Mouse (Mus musculus): ENCODE data around the gene Apol7a. TPM values are rescaled to one million over a fixed set of nuclear protein-coding genes. Genes with fewer than 3 reads are reported as not detected.
A peak's percentile ranks its signal among the peaks of the same experiment; 100 is the strongest.

Apol7a gene
- total RNA-seq, 4 experiments from 2014 or later = 0.09 to 0.19 TPM; not detected in 2

DNA sequence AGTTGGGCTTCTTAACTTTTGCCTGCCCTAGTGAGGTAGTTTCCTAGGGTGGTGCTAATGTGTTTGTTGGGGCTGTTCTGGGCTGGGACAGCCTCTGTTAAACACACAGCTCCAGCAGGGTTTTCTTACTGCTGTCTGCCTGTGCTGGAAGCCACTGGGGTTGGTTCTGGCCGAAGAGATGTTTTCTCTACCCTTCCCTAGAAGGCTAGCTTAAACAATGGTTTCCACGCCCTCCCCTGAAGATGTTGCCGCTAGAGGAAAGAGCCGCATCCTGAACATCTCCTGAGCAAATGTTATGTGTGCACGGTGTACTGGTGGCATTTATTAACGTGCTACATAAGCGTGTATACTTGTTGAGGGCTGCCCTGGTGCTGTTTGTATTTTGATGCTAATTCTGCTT, 50.8 kb downstream of the Apol7a start:
- no peak for DNase-seq (ENCODE audit: low spot score)

DNA sequence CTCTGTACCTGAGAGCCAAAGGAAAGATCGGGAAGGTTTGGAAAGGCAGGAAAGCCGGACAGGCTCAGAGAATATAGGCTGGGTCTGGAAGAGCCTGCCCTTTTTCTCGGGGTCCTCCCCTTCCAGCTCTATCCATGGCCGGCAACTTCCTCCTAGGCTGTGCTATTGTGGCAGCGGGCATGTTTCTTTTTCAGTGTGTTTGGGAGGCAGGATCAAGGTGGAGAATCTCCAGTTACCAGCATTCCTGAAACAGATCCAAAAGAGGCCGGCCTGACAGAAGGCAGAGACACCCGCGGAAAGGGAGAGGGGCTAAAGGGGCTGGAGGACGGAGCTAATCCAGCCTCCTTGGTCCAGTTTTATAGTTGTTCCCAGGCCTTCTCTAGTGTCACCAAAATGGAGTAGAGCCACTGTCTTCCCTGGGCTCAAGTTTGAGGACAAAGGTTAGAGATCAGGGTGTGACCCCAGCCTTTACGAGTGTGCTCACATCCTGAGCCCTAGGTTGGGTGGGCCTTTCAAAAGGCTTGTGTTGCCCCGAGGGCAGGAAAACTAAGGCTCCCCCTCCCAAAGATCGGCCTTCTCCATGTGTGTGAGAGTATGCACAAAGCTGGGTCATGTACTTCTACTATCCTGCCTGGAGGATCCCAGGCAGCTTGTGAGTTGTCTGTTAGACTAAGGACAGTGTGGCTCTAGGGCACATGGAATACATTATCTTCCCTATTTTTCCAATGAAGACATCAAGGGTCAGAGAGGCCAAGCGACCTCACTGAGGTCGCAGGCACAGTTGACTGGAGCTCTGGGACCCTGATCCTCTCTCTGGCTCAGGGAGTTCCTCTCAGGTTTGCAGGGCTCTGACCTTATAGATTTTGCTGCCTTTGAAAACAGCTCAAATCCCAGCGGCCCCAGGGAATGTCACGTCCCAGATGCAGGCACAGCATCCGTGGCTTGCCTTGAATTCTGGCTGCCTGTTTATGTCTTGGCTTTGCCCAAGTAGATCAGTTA, 54.5 kb downstream of the Apol7a start:
- no peak for DNase-seq (ENCODE audit: low spot score)

DNA sequence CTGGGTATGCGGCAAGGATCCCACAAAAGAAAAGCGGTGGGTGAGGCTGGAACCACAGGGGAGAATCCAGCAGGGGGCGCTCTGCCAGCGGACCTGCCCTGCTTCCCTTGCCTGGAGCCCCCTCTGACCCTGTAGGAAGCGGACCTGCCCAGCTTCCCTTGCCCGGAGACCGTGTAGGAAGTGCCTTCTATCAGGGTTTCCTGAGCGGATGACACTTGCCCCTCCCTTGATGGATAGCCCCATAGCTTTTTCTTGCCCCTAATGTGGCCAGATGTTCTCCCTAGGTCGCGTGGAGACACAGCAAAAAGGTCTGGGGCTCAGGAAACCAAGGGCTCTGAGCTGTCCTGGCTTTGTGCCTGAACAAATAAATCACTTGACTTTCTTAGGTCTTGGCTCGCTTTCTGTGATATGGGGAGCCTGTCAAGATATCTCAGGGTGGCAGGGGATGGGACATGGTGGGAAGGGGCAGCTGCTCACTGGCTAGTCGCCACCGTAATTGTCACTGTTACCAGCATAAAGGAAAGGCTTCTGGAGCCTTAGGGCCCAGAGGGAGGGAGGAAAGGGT, 55.3 kb downstream of the Apol7a start:
- DNase-seq (ENCODE audit: low spot score) = peak; percentile 80

DNA sequence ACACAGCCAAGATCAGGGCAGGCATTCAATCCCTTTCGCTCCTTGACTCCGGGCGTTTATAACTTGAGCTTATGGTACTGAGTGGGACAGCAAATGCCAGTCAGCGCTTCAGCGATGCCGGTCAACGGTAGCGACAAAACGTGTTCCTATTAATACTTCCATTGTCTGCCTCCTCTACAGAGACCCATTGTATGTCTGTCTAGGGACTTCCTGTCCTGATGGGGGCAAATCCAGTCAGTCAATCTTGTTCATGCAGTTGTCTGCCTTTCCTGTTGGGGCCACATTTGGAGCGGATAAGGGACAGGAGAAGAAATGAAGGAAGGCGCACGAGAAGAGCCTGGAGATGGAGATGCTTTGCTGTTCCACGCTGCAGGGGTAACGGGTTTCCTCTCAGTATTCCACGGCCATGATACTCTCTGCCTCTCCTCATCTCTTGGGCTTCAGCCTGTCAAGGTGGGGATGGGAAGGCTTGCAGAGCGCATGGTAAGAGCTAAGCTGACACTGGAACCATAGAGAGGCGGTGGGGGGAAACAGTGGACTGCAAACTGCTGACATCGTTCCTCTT, 55.9 kb downstream of the Apol7a start:
- DNase-seq (ENCODE audit: low spot score) = peak; percentile 26

DNA sequence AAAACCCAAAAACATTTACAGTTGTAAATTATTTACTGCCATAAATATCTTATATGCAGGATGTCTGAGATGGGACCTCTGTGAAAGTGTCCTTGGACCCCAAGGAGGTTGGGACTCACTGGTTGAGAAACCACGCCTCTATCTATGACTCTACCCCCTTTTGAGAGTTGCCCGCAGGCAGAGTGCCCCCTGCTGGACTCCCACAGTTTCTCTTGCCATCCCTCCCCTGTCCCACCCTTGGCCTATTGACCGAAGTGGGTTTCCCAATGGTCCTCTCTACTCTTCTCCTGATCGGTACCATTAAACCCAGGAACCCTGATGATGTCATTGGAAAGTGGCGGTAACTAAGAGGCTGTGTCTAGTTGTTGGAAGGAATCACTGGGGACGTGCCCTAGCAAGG, 56.9 kb downstream of the Apol7a start:
- no peak for DNase-seq (ENCODE audit: low spot score)

DNA sequence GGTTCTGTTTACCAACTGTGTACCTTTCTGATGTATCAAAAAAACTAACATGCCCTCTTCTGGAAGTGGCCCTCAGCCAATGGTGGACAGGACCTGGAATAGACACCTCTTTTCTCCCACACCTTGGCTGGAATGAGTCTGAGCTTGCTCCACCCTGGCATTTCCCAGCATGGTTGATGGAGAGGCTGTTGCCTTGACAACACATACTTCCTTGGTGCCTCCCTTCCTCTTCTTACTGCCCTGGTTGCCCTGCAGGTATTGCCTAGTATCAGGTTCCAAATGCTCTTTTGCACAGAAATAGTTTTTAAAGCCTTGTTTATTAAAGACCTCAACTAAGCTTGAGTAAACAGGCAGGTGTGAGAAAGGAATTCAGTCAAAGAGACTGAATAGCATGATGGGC, 58.3 kb downstream of the Apol7a start:
- DNase-seq (ENCODE audit: low spot score) = no peak

DNA sequence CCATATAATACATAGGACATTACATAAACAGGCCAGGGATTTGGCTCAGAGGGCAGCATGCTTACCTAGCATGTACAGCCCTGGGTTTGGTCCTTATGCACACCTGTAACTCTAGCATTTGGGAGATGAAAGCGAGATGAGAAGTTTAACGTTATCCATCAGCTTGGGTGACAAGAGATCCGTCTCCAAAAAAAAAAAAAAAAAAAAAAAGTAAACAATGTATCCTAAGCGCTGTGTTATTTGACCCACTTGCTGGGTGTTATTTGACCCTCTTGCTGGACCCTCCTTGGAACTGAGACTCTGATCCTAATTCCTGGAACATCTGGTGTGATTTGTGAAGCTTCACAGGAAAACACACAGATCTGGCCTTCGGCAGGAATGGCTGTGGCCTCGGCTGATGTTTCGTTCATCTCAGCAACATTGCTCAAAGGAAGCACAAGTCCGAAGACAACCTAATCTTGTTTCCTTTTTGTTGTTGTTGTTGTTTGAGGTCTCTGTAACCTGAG, 59.9 kb downstream of the Apol7a start:
- no peak for DNase-seq (ENCODE audit: low spot score)

DNA sequence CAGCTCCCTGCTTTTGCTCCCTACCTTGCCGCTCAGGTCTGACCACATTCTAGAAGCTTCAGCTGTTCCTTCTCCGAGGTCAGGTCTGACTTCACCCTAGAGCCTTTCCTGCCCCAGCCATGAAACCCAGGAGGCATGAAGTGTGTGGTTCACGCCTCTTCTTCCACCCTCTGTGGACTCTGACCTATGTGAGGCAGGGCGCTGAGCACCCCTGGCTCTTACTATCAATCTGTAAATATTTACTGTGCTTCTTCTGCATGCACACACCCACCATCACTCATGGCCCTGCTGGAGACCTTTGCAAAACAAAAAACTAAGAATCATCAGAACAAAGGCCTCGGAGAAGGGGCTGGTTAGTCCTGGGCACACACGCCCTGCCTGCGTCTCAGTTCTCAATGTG, 60.5 kb downstream of the Apol7a start:
- no peak for DNase-seq (ENCODE audit: low spot score)

Other genes starting within 250 kb of the Apol7a start
- 100 to 1,000 TPM in 2 of 4 experiments, 10 to 100 TPM in 2; 87.6 to 108 (median 101) TPM for gene Rbfox2, start 92.1 kb downstream of the Apol7a start, total RNA-seq (2022)
- gene Apol9a, start 12.0 kb upstream of the Apol7a start, total RNA-seq (2022) = under 1 TPM in 1 of 4 experiments, not detected in 3; 0.19 TPM
- under 1 TPM in 2 of 4 experiments, not detected in 2; 0.17 to 0.41 TPM for gene Apol7b, start 48.4 kb upstream of the Apol7a start, total RNA-seq (2022)
- under 1 TPM in 1 of 4 experiments, not detected in 3; 0.11 TPM for gene Apol10a, start 77.9 kb upstream of the Apol7a start, total RNA-seq (2022)
- under 1 TPM in 1 of 4 experiments, not detected in 3; 0.20 TPM for gene Apol11a, start 109.2 kb upstream of the Apol7a start, total RNA-seq (2022)
- not detected for gene Apol7c, start 134.2 kb upstream of the Apol7a start, total RNA-seq (2022)
- gene 1700025B11Rik, start 162.8 kb upstream of the Apol7a start, total RNA-seq (2022) = not detected
- 1 to 10 TPM in 3 of 4 experiments, under 1 TPM in 1; 0.86 to 1.9 (median 1.2) TPM for gene Apol10b, start 197.0 kb upstream of the Apol7a start, total RNA-seq (2022)
- gene Gm36245, start 200.1 kb upstream of the Apol7a start, total RNA-seq (2022) = not detected
- 1 to 10 TPM in 3 of 4 experiments, under 1 TPM in 1; 0.31 to 2.8 (median 1.3) TPM for gene Apol11b, start 244.2 kb upstream of the Apol7a start, total RNA-seq (2022)

All from heart, adult 8-10 months (tissue).